Mouse (Mus musculus): ENCODE measurements around the gene Mdp1.

Gene Mdp1

DNA sequence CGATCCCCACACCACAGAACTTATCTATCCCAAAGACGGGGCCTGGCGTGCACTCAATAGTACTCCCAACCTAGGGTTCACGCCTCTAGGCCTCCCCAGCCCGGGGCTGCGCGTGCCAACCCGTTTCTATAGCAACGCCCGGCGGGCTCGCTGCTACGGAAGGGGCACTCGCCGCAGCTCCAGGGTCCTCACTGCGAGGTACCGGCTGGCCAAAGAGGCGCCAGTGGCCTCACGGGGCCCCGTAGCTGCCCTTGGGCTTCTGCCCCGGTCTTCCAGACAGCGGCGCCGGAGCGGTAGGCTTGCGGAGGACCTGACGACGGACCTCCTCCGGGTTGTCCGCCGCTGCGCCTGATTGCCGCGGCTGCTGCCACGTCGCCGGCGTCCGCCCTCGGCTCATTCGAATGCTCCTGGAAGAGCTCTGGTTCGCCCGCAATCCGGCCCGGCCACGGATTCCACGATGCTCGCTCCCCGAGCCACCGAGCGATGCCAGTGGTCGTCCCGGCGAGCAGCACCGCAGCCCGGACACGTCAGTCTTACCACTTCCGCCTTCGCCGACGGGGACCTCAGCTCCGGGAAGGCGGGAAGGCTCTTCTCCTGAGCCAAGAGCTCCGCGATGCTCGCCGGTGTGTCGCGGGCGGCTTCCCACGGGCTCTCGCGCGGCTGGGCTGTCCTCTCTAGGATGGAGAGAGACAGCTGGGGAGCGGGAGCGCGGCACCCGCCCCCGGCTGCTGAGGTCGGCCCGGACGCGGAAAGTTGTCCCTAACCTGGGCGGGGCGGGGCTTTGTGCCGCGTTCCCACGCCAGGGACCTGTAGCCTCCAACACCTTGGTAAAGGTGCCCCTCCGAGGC, 17.0 kb downstream of the Mdp1 start, which contains the start of gene Tm9sf1:
Gene Tm9sf1 (minus strand): TSS at position 747 of the 848 bp plus-strand sequence.
- DNase-seq (ENCODE audit: low spot score): peak; percentile 83

DNA sequence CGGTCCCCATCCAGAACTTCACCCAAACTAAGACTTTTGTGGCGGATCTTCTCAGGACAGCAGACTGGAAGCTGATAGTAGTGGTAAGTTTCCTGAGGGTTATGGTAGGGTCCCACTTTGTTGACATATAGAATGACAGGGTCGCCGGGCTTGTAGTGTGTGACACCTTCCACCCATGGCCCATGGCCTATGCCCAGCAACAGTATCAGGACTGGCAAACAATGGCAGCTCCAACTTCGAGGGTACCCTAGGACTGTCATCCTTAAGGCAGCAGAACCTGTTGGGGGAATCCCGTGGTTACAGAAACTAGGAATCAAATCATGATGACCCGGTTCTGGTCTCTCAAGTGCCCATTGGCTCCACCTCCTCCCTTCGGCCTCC, 17.6 kb downstream of the Mdp1 start:
- DNase-seq (ENCODE audit: low spot score): no peak

DNA sequence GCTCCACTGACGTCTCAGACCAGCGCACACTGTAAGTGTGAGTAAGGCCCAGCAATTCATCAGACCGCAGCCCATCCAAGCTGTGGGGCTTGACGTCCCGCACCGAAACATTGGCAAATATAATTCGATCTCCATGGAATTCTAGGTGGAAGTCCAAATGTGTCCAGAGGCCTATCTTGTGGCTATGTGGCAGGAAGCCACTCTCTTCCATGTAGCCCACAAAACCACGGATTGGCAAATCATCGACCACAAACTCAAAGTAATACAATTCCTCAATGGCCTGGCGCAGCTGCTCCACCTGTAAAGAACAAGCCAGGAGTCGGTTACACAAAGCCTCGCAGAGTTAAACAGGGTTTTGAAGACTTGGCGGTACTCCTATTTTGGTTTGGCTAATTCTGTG, 19.0 kb downstream of the Mdp1 start:
- DNase-seq (ENCODE audit: low spot score): no peak

DNA sequence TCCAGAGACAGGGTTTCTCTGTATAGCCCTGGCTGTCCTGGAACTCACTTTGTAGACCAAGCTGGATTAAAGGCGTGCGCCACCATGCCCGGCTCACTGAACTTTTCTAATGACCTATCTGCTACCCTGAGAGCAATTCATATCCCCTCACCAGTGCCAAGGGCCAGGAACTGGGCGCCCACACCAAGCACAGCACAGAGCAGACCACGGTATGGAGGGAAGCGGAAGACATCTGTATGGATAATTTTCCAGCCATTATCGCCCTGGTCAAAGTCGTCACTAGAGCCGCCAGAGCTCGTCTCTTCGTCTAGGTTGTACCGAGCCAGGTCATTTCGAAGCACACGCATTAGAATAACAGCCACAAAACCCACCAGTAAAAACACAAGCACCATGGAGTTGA, 19.5 kb downstream of the Mdp1 start:
- DNase-seq (ENCODE audit: low spot score): no peak

DNA sequence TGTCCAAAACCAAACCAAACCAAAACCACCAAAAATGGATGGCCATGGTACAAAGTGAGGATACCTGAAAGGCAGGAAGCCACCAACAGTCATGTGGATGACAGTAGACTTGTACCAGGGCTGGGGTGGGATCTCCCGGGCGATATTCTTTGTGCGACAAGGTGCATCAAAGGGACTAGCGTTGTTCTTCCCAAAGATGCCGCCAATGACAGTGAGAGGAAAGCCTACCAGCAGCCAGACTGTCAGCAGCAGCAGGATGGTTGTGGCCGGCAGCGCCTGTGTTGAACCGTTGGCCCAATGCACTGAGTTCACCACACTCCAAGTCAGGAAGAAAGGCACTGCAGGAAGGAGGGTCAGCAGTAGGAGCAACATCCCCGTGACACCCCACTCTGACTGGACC, 22.5 kb downstream of the Mdp1 start, which contains the start of gene Gm49378:
Gene Gm49378 (minus strand): TSS at position 101 of the 400 bp plus-strand sequence.
- no peak for DNase-seq (ENCODE audit: low spot score)

DNA sequence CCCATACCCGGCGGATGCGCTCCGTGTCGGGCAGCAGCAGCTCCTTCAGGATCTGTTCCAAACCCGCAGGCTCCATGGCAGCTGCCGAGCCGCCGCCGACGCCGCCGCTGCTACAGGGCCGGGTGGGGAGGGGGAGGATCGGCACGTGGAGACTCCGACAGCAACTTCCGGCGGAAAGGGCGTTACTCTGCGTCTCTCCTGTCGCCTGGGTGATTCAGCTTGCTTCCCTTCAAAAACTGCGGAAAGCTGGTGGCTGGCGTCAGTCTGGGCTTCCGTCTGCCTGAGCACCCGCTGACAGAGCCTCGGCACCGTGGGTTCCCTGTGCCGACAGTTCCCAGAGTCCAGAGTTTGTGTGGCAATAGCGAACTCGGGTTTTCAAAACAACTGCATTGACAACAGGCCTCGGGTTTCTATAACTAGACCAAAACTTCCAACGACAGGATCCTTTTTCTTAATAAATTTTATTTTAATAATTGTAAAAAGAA, 24.7 kb downstream of the Mdp1 start, which contains the start of gene Ipo4:
Gene Ipo4 (minus strand): TSS at position 435 of the 485 bp plus-strand sequence.
- peak; percentile 88 for DNase-seq (ENCODE audit: low spot score)

DNA sequence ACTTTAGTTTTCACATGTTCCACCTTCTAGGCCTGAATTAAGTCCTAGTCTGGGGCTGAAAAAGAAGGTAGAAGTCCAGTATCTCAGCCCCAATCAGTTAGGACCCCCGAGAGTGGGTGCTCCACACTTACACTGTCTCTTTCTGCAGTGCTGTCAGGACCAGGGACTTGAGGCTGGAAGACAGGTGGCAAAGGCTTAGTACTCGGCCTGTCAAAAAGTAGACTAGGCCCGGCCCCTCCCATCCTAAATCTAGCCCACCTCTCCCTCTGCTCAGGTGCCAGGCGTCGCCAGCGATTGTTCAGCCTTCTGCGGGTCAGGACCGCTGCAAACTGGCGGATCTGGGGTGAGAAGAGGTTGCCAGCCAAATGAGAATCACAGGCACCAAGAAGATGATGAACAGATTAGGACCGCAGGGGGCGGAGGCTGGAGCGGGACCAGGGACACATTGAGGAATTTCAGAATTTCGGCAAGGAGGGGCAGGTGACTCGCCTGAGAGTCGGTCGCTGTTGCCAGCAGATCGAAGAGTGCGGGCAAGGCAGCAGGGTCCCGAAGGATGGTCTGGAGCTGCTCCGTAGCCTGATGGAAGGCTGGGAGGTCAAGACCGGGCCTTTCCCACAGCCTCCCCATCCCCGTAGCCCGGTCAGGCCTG, 25.3 kb downstream of the Mdp1 start:
- DNase-seq (ENCODE audit: low spot score): peak; percentile 51

DNA sequence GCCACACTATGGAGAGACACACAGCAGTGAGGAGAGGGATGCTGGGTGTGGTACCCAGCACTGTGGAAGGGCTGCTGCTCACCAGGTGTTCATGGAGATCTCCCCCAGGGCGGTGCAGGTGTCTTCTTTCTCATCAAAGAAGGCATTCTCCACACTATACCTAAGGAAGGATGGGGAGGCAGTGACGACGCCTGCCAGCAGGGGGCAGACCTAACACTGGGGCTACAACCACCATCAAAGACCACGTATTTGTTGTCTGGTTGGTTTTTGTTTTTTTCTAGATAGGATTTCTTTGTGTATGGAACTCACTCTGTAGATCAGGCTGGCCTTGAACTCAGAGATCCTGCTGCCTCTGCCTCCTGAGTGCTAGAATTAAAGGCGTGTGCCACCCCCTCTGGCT, 31.0 kb downstream of the Mdp1 start:
- peak; percentile 50 for DNase-seq (ENCODE audit: low spot score)

DNA sequence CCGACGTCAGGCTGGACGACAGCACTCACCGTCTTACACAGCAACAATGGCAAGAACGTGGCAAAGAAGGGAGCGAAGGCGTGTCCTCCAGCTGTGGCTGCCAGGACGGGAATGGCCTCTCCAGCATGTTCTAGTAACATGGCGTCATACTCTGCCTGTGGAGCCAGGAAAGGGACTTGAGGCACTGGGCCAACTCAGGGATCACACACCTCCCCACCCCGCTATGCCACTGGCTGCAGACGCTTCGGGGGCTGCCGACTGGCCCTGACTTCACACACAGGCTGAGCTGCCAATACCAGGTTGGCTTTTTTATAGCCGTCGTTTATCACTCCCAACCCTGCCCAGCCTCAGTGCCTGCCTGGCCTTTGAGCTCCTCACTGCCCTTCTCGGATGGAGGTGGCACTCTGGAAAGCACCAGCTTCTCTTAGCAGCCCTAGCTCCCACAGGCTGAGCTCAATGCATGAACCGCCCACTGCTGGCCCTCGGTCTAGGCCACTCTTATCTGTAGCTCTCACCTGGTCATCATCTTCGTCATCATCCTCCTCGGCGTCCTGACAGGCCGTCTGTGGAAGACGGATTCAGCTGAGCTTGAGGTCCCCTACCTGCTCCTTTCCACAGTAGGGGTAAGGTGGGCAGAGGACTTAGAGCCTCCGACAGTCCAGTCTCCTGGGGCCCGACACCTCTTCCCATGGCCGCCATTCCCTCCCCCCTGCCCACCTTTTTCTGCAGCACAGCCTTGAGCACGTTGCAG, 32.1 kb downstream of the Mdp1 start:
- no peak for DNase-seq (ENCODE audit: low spot score)

DNA sequence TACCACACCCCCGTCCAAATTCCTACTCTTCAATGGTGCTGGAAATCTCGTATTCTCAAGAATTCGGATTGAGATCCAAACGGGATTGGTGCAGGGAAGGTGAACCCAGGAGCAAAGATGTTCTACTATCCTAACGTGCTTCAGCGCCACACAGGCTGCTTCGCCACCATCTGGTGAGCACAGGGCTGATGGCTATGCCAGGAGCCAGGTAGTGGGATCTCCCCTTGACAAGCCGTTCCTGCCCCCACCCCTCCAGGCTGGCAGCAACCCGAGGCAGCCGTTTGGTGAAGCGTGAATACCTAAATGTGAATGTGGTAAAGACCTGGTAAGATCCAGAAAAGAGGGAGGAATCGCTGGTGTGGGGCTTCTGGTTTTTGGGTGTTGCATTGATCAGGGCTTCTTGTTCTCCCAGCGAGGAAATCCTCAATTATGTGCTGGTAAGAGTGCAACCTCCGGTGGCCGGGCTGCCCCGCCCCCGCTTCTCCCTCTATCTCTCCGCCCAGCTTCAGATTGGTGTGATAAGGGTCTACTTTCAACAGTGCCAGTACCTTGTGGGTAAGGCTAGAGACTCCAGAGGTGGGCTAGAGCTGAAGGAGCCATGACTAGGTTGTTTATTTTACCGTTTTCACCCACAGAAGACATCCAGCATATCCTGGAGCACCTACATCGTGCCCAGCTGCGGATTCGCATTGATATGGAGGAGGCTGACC, 41.7 kb downstream of the Mdp1 start:
- no peak for DNase-seq (ENCODE audit: low spot score)

DNA sequence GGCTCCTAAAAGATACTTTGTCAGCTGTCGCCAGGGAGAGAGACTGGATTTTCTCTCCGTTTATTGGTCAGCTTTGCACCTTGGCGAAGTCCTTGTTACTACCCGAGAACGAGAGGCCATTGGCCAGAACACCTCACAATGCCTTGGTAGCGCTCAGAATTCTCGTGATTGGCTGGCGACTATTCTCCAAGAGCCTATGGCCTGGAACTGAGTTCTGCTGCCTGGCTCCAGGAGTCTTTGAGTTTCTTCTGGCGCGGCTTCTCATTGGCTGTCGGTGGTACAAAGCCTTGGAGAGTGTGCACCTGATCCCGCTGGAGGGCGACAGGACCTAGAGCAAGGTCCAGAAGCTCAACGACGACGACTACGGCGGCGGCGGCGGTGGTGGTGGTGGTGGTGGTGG, 42.5 kb downstream of the Mdp1 start, which contains the start of gene Rec8:
Gene Rec8 (plus strand): TSS at position 216 of the 400 bp plus-strand sequence.
- no peak for DNase-seq (ENCODE audit: low spot score)

DNA sequence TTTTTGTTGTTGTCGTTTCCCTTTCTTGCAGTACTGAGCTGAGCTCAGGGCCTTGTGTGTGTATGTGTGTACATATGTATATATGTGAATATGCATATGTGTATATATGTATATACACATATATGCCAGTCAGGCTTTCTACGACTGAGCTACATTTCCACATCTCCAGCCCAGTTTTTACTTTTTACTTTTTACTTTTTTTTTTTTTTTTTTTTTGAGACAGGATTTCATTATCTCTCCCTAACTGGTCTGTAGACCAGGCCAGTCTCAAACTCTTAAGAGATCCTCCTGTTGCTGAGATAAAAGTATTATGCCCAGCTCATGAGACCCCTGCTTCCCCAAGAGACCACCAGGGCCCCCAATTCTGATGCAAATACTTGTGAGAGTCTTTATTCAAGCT, 43.5 kb downstream of the Mdp1 start:
- no peak for DNase-seq (ENCODE audit: low spot score)

DNA sequence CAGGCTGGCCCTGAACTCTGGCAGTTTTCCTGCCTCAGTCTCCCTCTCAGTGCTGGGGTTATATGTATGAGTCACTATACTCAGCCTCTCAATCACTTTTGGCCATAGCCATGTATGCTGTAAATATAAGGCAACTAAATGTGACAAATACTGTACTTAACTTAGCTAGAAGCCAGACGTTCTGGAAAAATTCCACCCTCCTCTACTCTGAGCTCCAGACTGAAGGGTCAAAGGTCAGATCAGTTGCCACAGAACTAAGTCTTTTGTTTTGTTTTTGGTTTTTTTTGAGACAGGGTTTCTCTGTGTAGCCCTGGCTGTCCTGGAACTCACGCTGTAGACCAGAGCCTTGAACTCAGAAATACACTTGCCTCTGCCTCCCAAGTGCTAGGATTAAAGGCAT, 44.4 kb downstream of the Mdp1 start:
- DNase-seq (ENCODE audit: low spot score): no peak

DNA sequence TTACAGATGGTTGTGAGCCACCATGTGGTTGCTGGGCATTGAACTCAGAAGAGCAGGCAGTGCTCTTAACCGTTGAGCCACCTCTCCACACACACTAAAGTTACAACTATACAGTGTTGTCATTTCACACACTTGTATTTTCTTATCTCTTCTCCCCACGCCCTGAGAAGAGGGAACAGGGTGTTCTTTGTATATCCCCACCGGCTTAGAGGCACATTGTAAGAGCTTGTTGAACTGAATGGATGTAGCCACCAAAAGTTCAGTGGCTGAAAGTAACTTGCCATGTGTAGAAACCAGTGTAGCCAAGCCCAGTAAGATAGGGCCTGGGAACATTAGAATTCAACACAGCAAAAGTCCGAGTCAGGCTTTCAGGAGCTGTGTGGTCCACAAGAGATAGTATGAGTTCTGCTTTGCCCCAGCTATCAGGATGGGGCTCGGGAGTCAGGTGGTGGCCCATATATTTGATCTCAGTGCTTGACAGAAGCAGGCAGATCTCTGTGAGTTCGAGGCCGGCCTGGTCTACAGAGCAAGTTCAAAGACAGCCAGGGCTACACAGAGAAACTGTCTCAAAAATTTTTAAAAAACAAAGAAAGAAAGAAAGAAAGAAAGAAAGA, 45.6 kb downstream of the Mdp1 start:
- DNase-seq (ENCODE audit: low spot score): no peak

DNA sequence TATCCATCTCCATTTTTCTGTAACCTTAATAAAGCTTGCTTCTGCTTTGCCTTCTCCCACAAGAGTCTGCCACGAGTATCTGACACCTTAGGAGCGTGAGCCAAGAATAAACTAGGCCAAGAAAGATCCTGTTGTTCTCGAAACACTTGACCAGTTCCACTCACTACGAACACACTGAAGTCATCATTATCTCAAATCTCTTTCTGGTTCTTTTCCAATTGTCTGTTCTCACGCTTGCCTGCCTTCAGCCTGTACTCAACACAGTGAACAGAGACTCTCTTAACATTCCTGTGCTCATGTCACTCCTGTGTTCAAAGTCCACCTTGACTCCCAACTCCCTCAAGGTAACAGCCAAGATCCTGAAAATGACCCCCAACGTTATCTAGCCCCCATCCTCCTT, 47.0 kb downstream of the Mdp1 start:
- no peak for DNase-seq (ENCODE audit: low spot score)

DNA sequence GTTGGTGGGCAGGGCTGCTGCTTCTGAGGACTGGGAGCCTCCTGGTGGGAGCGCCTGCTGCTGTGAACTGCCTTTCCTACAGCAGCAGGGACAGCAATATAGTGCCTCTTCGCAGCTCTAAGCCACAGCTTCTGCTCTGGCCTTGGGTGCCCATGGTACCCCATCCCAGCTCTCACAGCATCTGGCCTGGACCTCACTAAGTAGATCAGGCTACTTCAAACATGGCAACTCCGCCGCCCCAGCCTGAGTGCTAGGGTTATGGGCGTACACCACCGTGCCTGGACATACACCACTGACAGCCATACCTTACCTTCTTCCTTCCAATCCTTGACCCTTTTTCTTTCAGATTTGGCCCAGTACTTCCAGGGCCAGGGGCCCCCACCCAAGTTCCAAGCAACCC, 52.0 kb downstream of the Mdp1 start:
- no peak for DNase-seq (ENCODE audit: low spot score)
